28 mouse cellular contexts compared by ENCODE assay signal in genomic region chr8:82391258-82391657, GRCm38 (mm10). TPM values are rescaled to one million over a fixed set of nuclear protein-coding genes. Genes with fewer than 3 reads are reported as not detected.
"Had no signal": no experiment of that assay in that cellular context is flagged by ENCODE, and none has a peak within 500 bp of the region (broad histone marks: within the 10 kb centered on the region; RNA-seq: fewer than 3 reads in every experiment).

No protein-coding gene starts in this region.

- H3K4me3 ChIP-seq: embryonic facial prominence, embryonic 10.5 days; embryonic facial prominence, embryonic 12.5 days; embryonic facial prominence, embryonic 13.5 days; embryonic facial prominence, embryonic 15.5 days; erythroblast, embryonic 14.5 days; forebrain, embryonic 10.5 days; forebrain, embryonic 12.5 days; forebrain, embryonic 13.5 days; forebrain, embryonic 15.5 days; gastrocnemius, adult 2 months; heart, adult 2 months had no signal

- H3K9ac ChIP-seq: embryonic facial prominence, embryonic 12.5 days; embryonic facial prominence, embryonic 13.5 days; embryonic facial prominence, embryonic 15.5 days; forebrain, embryonic 12.5 days; forebrain, embryonic 13.5 days; forebrain, embryonic 15.5 days; forebrain, postnatal 0 days had no signal

- H3K4me2 ChIP-seq: embryonic facial prominence, embryonic 12.5 days; embryonic facial prominence, embryonic 13.5 days; embryonic facial prominence, embryonic 15.5 days; forebrain, embryonic 12.5 days; forebrain, embryonic 13.5 days; forebrain, embryonic 15.5 days had no signal

- H3K27ac ChIP-seq: embryonic facial prominence, embryonic 10.5 days; embryonic facial prominence, embryonic 12.5 days; embryonic facial prominence, embryonic 13.5 days; embryonic facial prominence, embryonic 15.5 days; forebrain, embryonic 10.5 days; forebrain, embryonic 12.5 days; forebrain, embryonic 13.5 days; forebrain, embryonic 15.5 days; gastrocnemius, adult 2 months had no signal

- H3K9me3 ChIP-seq: embryonic facial prominence, embryonic 10.5 days; embryonic facial prominence, embryonic 12.5 days; embryonic facial prominence, embryonic 13.5 days; embryonic facial prominence, embryonic 15.5 days; forebrain, embryonic 10.5 days; forebrain, embryonic 12.5 days; forebrain, embryonic 13.5 days; forebrain, embryonic 15.5 days had no signal

- DNase-seq: cerebellum, adult 8-10 months; cerebellum, adult 9-10 months; cerebellum, adult 9-11 months; cerebellum, postnatal 10 days; cerebellum, postnatal 14 days; cerebellum, postnatal 25 days; cerebellum, postnatal 36 days; embryo, embryonic 11 days; forebrain, postnatal 0 days; gastrocnemius, adult 2 months; gastrocnemius, postnatal 10 days; gastrocnemius, postnatal 14 days; gastrocnemius, postnatal 25 days; gastrocnemius, postnatal 36 days; heart, adult 11 months; heart, adult 18-20 months; heart, adult 2 months had no signal

- H3K4me1 ChIP-seq: embryonic facial prominence, embryonic 10.5 days; embryonic facial prominence, embryonic 12.5 days; embryonic facial prominence, embryonic 13.5 days; embryonic facial prominence, embryonic 15.5 days; forebrain, embryonic 10.5 days; forebrain, embryonic 12.5 days; forebrain, embryonic 13.5 days; forebrain, embryonic 15.5 days had no signal

- ATAC-seq: forebrain, embryonic 13.5 days; forebrain, embryonic 14.5 days; forebrain, embryonic 15.5 days; forebrain, embryonic 16.5 days; forebrain, postnatal 0 days had no signal

- H3K36me3 ChIP-seq: embryonic facial prominence, embryonic 10.5 days; embryonic facial prominence, embryonic 12.5 days; embryonic facial prominence, embryonic 13.5 days; embryonic facial prominence, embryonic 15.5 days; forebrain, embryonic 10.5 days; forebrain, embryonic 12.5 days; forebrain, embryonic 15.5 days had no signal

- H3K27me3 ChIP-seq: embryonic facial prominence, embryonic 12.5 days; embryonic facial prominence, embryonic 13.5 days; embryonic facial prominence, embryonic 15.5 days; forebrain, embryonic 12.5 days; forebrain, embryonic 13.5 days; forebrain, embryonic 15.5 days had no signal

RNA-seq across cellular contexts. Expression of gene Il15, which starts 11.8 kb away (rescaled TPM):
- polyA plus RNA-seq: erythroblast, embryonic 14.5 days had no signal
